Mouse (Mus musculus) layer of hippocampus, postnatal 36 days (tissue): Measurements from ENCODE around the gene Rasgrp2. TPM values are rescaled to one million over a fixed set of nuclear protein-coding genes. Genes with fewer than 3 reads are reported as not detected.

Experiments used
- DNase-seq, 2 experiments: peaks; one replicate each; pipeline ENCODE4 v3.0.0; 2022
- total RNA-seq, 2 experiments: library from RNA; stranded (reverse); gene quantifications; 2 replicates each; pipeline ENCODE4 v1.2.3; 2021

Gene Rasgrp2
- total RNA-seq, 2 experiments from 2014 or later, result 23.8 to 34.5 TPM

DNA sequence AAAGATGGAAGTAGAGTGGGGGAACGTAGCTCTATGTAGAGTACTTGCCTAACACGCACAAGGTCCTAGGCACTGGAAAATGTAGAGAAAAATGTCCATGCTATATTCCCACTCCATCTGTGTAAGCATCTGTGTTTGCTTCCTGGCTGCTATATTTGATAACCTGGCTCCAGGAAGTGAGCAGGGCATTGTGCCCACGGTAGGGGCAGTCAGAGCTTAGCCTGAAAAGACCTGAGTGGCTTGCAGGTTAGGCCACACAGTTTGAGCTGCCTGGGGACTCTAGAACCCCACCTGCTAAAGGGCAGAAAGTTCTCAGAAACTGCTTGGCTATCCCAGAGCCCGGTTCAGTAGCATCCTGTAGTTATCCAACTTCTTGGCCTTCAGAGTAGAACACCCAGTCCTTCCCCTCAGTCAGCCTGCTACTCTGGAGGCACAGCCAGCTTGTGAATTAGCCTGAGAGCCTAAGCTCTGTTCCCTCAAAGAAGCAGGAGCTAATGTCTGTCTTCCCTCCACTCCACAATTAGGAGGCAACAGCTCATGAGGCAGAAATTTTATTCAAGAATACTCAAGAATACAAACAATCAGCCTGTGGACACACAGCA lies 16.7 kb upstream of the Rasgrp2 start:
- DNase-seq, result no peak

DNA sequence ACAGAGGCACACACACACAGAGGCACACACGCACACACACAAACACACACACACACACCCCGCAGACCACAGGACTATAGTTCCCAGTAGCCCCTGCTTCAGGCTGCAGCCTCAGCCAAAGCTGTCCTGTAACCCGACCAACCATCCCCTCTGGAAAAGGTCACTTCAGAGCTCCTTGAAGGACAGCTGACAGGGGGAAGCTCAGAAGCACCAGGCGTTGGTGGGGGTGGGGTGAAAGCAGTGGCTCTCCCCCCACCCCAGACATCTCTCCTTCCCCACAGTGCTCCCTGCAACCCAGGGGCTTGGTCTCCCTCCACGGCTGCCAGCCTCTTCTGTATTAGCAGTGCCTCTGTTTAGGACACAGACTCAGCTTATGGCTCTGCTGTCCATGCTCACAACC lies 15.7 kb upstream of the Rasgrp2 start:
- no peak for DNase-seq

DNA sequence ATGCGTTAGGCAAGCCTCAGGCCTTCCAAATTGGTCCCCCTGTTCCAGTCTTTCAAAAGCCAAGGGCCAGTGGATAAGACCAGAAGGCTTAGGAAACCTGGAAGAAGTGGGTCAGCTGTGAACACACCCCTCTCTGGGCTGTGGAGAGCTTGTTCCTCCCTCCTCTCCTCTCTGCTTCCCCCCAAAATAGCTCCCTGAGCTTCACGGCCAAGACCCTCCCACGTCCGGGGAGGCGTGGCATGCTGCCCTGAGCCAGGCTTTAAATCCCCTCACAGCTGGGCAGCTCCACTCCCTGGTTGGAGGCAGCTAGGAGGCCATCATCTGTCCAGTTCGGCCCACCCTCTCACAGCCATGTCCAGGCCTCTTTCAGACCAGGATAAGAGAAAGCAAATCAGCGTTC lies 15.0 kb upstream of the Rasgrp2 start, which contains the start of gene Pygm:
Gene Pygm (plus strand): TSS at position 272 of the 400 bp plus-strand sequence.
- DNase-seq, result no peak

DNA sequence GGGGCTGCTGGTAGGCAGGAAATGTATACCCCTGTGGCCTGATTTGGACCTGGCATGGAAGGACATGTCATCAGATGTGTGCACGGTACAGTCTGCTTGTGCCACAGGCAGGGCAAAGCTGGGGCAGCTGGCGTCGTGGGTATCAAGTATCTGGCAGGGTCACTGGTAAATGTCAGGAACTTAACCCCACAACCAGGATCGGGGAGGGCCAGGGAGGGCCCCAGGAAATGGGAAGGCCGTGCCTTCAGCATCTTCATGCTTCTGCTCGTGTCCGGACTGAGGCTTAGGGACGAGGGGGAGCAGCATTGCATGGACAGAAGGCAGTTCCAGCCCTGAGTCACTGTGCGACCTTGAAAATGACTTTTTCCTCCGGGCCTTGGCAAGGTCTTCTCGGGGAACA lies 14.2 kb upstream of the Rasgrp2 start:
- no peak for DNase-seq

DNA sequence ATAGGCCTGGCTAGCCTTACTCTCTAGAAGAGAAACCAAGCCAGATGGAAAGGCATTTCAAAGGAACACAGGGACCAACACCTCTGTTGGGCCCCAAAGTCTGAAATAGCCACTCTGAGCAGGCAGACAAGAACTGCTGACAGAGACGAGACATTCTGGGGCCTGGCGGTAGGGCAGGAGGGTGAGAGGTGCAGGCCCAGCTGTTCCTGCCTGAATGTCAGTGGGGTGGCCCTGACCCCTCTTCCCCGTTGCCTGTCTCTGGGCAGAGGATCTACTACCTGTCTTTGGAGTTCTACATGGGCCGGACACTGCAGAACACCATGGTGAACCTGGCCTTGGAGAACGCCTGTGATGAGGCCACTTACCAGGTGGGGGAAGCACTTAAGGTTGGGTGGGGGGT lies 13.7 kb upstream of the Rasgrp2 start:
- no peak for DNase-seq

DNA sequence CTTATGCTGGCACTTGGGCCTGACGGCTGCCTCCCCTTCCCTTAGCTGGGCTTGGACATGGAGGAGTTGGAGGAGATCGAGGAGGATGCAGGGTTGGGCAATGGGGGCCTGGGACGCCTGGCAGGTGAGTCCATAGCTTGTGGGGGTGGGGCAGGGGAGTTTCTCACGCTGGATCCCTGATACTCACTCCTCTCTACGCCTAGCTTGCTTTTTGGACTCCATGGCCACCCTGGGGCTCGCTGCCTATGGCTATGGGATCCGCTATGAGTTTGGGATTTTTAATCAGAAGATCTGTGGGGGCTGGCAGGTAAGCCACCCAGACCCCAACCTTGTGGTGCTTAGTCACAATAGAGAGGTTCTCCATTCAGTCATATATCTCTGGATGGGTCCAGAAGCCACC lies 13.3 kb upstream of the Rasgrp2 start:
- DNase-seq, result no peak

DNA sequence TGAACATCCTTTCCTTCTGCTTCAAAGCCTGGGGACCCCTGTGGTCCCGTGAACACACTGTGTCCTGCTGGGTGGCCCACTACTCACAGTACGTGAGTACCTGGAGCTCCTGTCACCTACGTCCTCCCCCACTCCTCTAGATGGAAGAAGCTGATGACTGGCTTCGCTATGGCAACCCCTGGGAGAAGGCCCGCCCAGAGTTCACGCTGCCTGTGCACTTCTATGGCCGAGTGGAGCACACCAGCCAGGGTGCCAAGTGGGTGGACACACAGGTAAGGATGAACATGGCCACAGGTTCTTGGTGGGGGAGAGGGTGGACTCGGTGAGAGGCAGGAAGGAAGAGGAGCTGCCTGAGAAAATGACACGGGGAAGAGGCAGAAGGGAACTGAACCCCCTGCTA lies 12.9 kb upstream of the Rasgrp2 start:
- no peak for DNase-seq

DNA sequence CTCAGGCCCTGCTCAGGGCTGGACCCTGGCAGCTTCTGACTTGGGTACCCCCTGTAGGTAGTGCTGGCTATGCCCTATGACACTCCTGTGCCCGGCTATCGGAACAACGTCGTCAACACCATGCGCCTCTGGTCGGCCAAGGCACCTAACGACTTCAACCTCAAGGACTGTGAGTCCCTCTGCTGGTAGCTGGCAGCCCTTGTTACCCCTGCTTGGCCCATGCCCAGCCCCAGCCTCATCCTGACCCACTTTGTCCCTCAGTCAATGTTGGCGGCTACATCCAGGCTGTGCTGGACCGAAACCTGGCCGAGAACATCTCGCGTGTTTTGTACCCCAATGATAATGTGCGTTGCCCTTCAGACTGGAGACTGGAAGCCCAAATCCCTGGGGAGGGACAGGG lies 11.1 kb upstream of the Rasgrp2 start:
- no peak for DNase-seq

DNA sequence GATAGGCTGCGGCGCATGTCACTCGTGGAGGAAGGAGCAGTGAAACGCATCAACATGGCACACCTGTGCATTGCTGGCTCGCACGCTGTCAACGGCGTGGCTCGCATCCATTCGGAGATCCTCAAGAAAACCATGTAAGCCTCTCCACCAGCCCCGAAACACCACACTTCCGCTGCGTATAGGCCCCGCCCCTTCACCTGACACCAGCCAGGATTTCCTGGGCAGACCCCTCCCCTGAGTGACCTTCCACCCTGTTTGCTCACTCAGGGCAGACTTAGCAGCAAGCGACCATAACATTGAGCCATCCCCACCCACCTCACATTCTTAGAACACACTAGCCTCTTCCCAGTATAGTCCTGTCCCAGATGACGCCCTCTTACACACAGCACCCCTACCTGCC lies 9.3 kb upstream of the Rasgrp2 start:
- DNase-seq, result no peak

DNA sequence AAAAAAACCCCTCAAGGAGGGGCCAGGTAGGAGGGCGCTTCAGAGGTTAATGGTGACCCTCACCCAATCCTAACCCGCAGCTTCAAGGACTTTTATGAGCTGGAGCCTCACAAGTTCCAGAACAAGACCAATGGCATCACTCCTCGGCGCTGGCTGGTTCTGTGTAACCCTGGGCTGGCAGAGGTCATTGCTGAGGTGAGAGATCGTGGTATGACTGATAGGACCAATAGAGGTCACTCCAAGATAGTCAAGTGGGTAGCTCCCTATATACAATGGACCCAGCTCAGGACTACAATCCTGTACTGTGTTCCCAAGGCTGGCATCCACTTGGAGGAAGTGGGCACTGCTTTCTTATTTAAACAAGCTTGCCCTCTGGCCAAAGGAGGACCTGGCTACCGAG lies 8.9 kb upstream of the Rasgrp2 start:
- no peak for DNase-seq

DNA sequence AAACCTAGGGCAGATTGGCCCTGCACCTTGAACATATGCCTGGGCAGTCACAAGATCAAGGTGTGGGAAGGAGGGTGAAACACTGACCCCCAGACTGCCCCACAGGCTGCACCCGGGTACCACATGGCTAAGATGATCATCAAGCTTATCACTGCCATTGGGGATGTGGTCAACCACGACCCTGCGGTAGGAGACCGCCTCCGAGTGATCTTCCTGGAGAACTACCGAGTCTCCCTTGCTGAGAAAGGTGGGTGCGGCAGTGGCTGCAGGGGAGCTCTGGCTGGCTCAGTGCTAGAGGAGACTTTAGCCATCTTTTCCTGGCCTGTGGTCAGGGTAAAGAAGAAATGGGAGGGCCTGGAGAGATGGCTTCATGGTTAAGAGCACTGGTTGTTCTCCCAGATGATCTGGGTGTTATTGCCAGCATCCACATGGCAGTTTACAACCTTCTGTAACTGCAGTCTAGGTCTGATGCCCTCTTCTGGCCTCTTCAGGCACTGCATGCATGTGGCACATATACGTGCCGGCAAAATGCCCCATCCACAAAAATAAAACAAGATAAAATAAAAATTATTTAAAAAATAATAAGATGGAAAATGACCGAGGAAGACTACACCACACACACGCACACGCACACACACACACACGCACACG lies 6.3 kb upstream of the Rasgrp2 start:
- DNase-seq, result no peak

DNA sequence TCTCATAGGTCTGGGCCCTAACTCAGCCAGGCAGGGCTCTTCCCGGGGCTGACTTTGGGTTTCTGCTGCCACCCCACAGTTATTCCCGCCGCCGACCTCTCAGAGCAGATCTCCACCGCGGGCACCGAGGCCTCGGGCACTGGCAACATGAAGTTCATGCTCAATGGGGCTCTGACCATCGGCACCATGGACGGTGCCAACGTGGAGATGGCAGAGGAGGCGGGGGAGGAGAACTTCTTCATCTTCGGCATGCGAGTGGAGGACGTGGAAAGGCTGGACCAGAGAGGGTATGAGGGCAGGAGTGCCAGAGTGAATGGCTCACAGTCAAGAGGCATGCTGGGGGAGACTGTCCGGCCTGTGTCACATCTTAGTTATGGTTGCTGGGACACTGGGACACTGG lies 5.5 kb upstream of the Rasgrp2 start:
- no peak for DNase-seq

DNA sequence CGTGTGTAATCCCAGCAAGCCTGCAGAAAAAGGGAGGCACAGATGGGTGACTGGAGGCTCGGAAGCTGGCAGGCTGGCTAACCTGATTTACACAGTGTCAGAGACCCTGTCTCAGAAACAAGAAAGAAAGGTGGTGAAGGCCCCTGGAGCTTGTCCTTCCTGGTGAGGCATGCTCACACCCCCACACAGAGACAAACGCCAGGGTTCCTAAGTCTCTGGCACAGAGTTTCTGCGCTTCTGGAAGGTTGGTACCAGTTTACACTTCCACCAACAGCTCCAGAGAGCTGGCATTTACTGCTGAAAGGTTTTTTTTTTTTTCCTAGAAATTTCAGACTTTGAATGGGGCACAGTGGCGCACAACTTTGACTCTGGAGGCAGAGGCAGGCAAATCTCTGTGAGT lies 2.9 kb upstream of the Rasgrp2 start:
- no peak for DNase-seq

DNA sequence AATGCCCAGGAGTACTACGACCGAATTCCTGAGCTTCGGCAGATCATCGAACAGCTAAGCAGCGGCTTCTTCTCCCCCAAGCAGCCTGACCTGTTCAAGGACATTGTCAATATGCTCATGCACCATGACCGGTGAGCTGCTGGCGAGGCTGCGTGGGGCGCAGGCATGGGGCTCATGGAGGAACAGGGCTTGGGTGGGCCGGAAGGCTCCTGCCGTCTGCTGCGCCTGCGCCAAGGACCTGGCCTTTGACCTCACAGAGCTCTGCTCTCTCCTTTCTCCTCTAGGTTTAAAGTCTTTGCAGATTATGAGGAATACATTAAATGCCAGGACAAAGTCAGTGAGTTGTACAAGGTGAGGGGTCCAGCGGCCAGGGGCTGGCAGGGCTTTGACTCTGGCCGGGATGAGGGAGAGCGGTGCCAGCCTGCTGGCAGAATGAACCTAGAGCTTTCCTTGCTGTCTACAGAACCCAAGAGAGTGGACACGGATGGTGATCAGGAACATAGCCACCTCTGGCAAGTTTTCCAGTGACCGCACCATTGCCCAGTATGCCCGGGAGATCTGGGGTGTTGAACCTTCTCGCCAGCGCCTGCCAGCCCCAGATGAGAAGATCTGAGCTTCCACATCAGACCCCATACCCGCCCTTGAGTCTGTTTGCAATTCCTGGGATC lies 1.4 kb upstream of the Rasgrp2 start:
- DNase-seq, result no peak

DNA sequence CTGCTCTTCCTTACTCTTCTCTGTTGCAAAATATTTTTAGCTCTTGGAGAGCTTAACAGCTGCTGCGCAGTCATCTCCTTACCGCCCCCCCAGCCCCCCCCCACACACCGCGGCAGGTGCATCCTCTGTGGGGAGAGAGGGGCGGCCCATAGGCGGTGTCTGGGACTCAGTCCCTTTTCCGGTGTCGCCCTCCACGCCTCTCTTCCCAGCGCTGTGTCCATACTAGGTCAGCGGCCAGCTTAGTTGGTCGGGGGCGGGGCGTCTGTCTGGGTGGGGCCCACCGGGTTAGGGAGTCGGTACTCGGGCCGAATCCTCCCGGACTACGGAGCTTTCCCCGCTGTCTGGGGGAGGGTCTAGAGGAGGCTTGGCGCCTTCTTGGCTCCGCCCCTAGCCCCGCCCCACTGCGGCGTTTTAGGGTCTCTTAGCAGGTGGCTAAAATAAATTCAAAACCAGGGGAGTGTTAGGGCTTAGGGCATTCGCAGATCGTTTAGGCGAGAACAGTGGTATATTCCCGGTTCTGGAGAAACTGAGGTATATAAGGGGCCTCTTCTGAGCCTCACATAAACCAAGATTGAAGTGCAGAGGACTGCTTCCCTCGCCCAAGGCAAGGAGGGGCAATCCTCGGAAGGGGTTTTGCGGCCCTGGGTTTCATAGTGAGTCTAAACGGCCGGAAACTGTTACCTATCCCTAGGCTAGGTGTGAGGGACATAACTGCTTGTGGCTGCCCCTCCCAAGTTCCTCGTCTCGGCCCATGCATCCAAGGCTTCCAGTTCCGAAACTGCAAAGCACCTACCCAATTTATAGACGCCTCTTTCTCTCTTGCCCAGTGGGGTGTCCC lies 474 bp upstream of the Rasgrp2 start:
- DNase-seq, result no peak

DNA sequence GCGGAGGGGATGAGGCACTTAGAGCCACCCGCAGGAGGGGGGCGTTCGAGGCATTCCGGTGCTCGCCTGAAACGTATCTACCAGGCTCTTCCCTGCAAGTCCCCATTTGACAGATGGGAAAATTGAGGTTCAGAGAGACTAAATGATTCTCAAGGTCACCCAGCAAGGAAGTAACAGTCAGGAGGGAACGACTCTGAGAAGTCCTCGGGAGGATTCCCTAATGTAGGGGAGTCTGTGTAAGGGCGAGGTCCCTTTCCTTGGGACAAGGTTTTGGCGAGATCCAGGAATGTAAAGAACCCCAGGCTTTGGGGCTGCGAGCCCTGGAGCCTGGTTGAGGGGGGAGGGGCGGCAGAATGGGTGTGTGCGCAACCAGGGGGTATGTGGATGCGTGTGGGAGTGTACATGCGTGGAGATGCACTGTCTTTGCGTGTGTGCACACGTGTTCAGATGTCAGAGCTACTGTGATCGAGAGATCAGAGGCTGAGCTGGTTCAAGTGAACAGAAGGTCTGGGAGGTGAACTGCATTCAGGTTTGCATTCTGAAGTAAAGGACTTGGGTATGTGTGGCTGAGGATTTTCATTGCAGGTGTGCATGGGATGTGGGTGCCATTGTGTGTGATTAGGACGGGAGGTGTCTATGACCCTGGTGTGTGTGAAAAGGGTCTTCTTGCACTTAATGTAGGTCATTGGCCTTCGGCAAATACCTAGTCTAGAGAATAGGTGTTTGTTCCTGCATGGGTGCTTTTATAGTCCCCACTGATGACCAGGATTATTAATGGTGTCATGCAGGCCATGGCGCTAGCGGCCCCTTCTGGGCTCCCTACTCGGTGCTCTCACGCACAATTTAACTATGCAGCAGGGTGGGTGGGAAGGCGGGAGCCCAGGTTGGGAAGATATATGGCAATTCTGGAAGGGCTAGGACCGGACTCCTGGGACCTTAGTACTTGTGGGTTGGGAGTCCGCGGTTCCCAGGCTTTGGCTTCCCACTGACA lies 1.3 kb downstream of the Rasgrp2 start:
- no peak for DNase-seq

DNA sequence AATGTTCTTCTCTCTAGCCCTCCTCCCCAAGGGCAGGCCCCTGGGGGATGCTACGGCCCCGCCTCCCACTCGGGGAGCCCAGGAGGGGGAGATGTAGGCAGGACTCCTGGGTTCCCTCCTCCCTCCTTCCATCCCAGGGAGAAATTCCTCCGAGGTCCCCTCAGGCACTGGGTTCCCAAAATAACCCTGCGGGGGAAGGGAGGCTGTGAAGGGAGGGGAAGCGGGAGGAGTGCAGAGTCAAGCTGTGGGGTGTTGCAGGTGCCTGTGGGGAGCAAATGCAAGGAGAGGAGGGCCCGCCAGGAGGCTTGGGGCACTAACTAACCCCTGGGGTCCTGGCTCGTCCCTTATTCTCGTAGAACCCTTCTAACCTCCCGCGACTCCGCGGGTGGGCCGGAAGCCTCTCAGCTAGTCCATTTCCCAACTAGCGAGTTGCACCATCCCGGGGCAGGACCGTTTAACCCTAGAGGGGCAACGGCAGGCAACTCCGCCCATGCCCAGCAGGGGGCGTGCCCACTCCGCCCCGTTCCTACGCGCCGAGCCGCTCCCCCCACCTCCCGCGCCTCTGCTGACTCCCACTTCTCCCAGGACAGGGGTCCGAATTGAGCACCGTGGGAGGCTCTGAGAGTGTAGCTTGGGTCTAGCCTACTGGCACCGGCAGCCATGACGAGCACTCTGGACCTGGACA lies 2.1 kb downstream of the Rasgrp2 start:
- no peak for DNase-seq

DNA sequence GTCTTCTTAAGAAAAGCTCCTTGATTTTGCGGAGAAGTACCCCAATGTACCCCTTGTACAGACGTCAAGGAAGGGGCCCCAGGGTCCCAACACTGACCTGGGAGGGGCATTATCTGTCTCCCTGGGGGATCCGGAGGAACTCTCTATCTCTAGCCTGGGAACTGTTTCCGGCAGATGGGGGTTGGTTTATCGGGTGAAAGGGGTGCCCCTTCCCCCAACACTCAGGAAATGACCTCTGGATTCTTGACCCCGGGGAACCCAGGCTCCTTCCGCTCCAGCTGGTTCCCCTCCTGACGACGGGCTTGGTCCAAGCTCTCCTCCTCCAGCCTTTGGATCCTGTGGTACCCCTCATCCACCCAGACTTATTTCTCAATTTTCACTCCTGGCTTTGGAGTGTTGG lies 2.8 kb downstream of the Rasgrp2 start:
- DNase-seq, result no peak

DNA sequence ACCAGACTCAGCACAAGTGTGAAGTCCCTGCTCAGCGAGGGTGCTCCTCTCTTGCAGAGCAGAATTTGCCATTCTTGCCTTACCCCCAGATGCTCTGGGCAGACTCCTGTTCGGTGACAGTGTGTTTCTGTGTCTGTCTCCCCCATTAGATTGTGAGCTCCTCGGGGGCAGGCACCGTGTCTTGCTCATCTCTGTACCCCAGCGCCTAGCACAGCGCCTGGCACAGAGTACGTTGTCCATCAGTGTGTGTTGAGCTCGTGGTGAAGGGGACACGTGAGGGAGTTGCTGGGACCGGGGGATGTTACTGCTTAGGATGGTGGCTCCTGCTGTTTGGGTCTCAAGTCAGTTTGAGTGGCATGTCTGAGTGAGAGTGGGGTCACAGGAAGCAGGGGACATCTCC lies 4.7 kb downstream of the Rasgrp2 start:
- DNase-seq, result no peak

DNA sequence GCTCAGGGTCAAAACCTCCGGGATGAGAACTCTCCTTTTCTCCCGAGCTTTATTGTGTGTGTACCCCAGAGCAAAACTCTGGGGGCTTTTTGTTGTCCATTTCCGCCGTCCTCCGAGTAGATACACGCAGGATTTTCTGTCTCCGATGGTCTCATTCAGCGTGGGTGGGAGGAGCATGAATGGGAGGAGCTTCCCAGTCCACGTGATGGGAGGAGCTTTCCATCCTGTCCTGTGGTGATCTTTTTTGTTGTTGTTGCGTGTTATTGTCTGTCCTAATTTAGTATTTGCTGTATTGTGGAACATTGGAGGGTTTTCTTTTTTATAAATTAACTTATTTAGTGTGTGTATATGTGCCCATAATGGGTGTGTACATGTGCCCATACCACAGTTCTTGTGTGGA lies 6.3 kb downstream of the Rasgrp2 start:
- DNase-seq, result no peak

DNA sequence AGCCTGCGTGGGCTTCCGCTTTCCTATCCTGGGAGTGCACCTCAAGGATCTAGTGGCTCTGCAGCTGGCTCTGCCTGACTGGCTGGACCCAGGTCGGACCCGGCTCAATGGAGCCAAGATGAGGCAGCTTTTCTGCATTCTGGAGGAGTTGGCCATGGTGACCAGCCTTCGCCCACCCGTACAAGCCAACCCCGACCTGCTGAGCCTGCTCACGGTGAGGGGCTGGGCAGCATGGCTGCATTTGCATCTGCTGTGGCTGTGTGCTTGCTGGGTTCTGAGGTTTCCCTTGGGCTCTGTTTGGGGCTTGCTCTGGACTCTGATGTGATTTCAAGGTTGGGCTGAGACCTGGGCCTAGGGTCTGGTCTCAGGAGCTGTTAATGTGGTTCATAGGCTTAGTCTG lies 8.0 kb downstream of the Rasgrp2 start:
- no peak for DNase-seq
